Mouse (Mus musculus) midbrain, embryonic 12.5 days (tissue): ENCODE data around the gene Pex3. TPM values are rescaled to one million over a fixed set of nuclear protein-coding genes. Genes with fewer than 3 reads are reported as not detected.

Experiments used
- ATAC-seq: fragments of 200-750 bp; cut with Nextera tagmentation; 2 replicates; pipeline ENCODE4 v1.8.0; 2017; ENCODE audit warnings: low read depth, moderate TSS enrichment, moderate library complexity; ENCODE audit not compliant: low FRiP score
- H3K27ac ChIP-seq: fragments of 300-500 bp; sonication (generic); replicated peaks from 2 replicates; pipeline ENCODE4 v1.5.1; 2016; ENCODE audit warnings: mild to moderate bottlenecking
- H3K27me3 ChIP-seq: fragments of 300-500 bp; sonication (generic); 2 replicates; pipeline ENCODE4 v1.6.1; 2016; ENCODE audit warnings: mild to moderate bottlenecking
- H3K36me3 ChIP-seq: fragments of 300-500 bp; sonication (generic); 2 replicates; pipeline ENCODE4 v1.6.1; 2016
- H3K4me1 ChIP-seq: fragments of 300-500 bp; sonication (generic); 2 replicates; pipeline ENCODE4 v1.6.1; 2016
- H3K4me2 ChIP-seq: fragments of 300-500 bp; sonication (generic); replicated peaks from 2 replicates; pipeline ENCODE4 v1.6.1; 2016; ENCODE audit warnings: mild to moderate bottlenecking, moderate library complexity
- H3K4me3 ChIP-seq: fragments of 300-500 bp; sonication (generic); 2 replicates; pipeline ENCODE4 v1.5.1; 2016; ENCODE audit warnings: mild to moderate bottlenecking
- H3K9ac ChIP-seq: fragments of 300-500 bp; sonication (generic); replicated peaks from 2 replicates; pipeline ENCODE4 v1.6.1; 2016; ENCODE audit warnings: mild to moderate bottlenecking, moderate library complexity
- H3K9me3 ChIP-seq: fragments of 300-500 bp; sonication (generic); 2 replicates; pipeline ENCODE4 v1.6.1; 2016; ENCODE audit warnings: mild to moderate bottlenecking
- WGBS: fragments of 180-500 bp; shearing (Covaris S2); methylation state at CpG from one replicate; pipeline ENCODE4 v1.1.7; 2016; 5-methylcytosine and 5-hydroxymethylcytosine counted together
- polyA plus RNA-seq: library from polyadenylated mRNA; unstranded; fragments of >200 nt; fragmentation: Nextera tagmentation; extraction: Ambion mirVana; gene quantifications from 2 replicates; pipeline ENCODE4 v1.2.1, GENCODE M21; 2016

The Pex3 gene
- polyA plus RNA-seq, 1 experiment from 2014 or later: 21.8 TPM

DNA sequence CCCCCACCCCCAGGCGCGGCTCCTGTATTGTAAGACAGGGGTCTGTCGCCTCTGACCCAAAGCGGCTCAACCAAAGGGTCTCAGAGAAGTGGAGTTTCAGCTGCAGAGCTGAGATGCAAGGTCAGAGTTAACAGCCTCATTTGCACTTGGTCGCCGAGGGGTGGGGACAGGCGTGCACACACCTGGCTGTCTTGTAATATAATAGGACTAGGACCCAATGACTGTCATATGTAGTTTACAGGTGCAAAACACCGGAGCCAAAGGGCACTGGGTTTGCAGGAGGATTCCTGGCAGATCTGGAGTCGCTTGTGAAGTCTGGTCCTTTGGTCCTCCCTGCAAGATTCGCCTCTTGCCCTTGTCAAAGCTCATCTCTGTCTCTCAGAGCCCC, 78.4 kb downstream of the Pex3 start:
- peak overlapping the region; percentile 69 for H3K9ac ChIP-seq
- ATAC-seq: no peak
- H3K27me3 ChIP-seq: peaks cover 55% of the 10 kb centered on the region
- H3K9me3 ChIP-seq: no peaks in the 10 kb centered on the region
- WGBS: 7% methylated on average over 10 of the region's 10 CpGs
- no peaks in the 10 kb centered on the region for H3K36me3 ChIP-seq
- H3K4me1 ChIP-seq: 0 out of 2 replicates have a peak, but pooled peaks cover 5% of the 10 kb centered on the region
- H3K4me3 ChIP-seq: peak overlapping the region; percentile 66
- H3K27ac ChIP-seq: no peak overlapping the region
- peak overlapping the region; percentile 89 for H3K4me2 ChIP-seq

Other genes starting within 250 kb of the Pex3 start
- gene Phactr2, start 78.7 kb downstream of the Pex3 start, polyA plus RNA-seq: 11.2 and 11.7 TPM in 2 replicates
- gene Fuca2, start 53.6 kb downstream of the Pex3 start, polyA plus RNA-seq: 24.0 and 25.8 TPM in 2 replicates
- 2.7 and 2.9 TPM in 2 replicates for gene Adat2, start 248 bp downstream of the Pex3 start, polyA plus RNA-seq